Mouse (Mus musculus) midbrain, postnatal 0 days (tissue): Measurements from ENCODE around the gene Hyal1. TPM values are rescaled to one million over a fixed set of nuclear protein-coding genes. Genes with fewer than 3 reads are reported as not detected.

ENCODE experiments used
- ATAC-seq: fragments of 200-750 bp; cut with Nextera tagmentation; 2 replicates; pipeline ENCODE4 v1.8.0; 2017; ENCODE audit warnings: moderate number of reproducible peaks, mild to moderate bottlenecking, moderate TSS enrichment, moderate library complexity; ENCODE audit not compliant: low FRiP score
- DNase-seq: peaks from one replicate; pipeline ENCODE4 v3.0.0-alpha.2; 2015; ENCODE audit warnings: low spot score
- H3K27ac ChIP-seq: fragments of 300-500 bp; sonication (generic); 2 replicates; pipeline ENCODE4 v1.5.1; 2014; ENCODE audit warnings: low read depth, mild to moderate bottlenecking, low read length, mixed read lengths
- H3K27me3 ChIP-seq: fragments of 300-500 bp; sonication (generic); 2 replicates; pipeline ENCODE4 v1.6.1; 2014; ENCODE audit warnings: low read length, control low read depth, mixed read lengths; ENCODE audit not compliant: insufficient read depth
- H3K36me3 ChIP-seq: fragments of 300-500 bp; sonication (generic); 2 replicates; pipeline ENCODE4 v1.6.1; 2014; ENCODE audit warnings: low read length, control low read depth, mixed read lengths; ENCODE audit not compliant: insufficient read depth
- H3K4me1 ChIP-seq: fragments of 300-500 bp; sonication (generic); 2 replicates; pipeline ENCODE4 v1.6.1; 2014; ENCODE audit warnings: mild to moderate bottlenecking, control low read depth, antibody characterized with exemption, low read length, mixed read lengths; ENCODE audit not compliant: insufficient read depth
- H3K4me2 ChIP-seq: fragments of 300-500 bp; sonication (generic); 2 replicates; pipeline ENCODE4 v1.6.1; 2014; ENCODE audit warnings: low read depth, mild to moderate bottlenecking, low read length, mixed read lengths; ENCODE audit not compliant: poor library complexity, severe bottlenecking
- H3K4me3 ChIP-seq: fragments of 300-500 bp; sonication (generic); 2 replicates; pipeline ENCODE4 v1.5.1; 2014; ENCODE audit warnings: low read depth, mild to moderate bottlenecking, low read length, moderate library complexity
- H3K9ac ChIP-seq: fragments of 300-500 bp; sonication (generic); replicated peaks from 2 replicates; pipeline ENCODE4 v1.6.1; 2014; ENCODE audit warnings: mild to moderate bottlenecking, low read length, moderate library complexity, mixed read lengths; ENCODE audit not compliant: poor library complexity, severe bottlenecking
- H3K9me3 ChIP-seq: fragments of 300-500 bp; sonication (generic); 2 replicates; pipeline ENCODE4 v1.6.1; 2016; ENCODE audit warnings: low read length, control low read depth
- CTCF ChIP-seq: IDR thresholded peaks from 2 replicates; pipeline ENCODE4 v1.5.1; 2016; ENCODE audit warnings: antibody characterized with exemption, mild to moderate bottlenecking
- WGBS: fragments of 180-500 bp; shearing (Covaris S2); extraction: QIAGEN DNeasy Blood & Tissue Kit; methylation state at CpG from one replicate; pipeline ENCODE4 v1.1.7; 2014; 5-methylcytosine and 5-hydroxymethylcytosine counted together
- polyA plus RNA-seq: library from polyadenylated mRNA; unstranded; fragments of >200 nt; fragmentation: Nextera tagmentation; extraction: Ambion mirVana; gene quantifications from 2 replicates; pipeline ENCODE4 v1.2.1, GENCODE M21; 2015
- total RNA-seq: library from RNA; depleted of rRNA; stranded (reverse); fragments of >200 nt; gene quantifications from 2 replicates; pipeline ENCODE4 v1.2.3, GENCODE M21; 2014; rRNA removed

The Hyal1 gene
- total RNA-seq (2.4 and 3.5 TPM in 2 replicates), polyA plus RNA-seq (2.5 and 2.9 TPM in 2 replicates)

GRCm38 (mm10) chr9:107576357-107577107 is at the start of gene Hyal1:
Gene Hyal1 (plus strand): TSS chr9:107576927.
- Histone ChIP-seq H3K27ac (peak within 1 kb of the TSS; percentile 13), H3K9ac (no peak within 1 kb of the TSS), H3K4me3 (no peak within 1 kb of the TSS; the same call in 1 of the 2 replicates), H3K4me2 (peak within 1 kb of the TSS; percentile 29), H3K36me3 (peaks cover 7% of the 10 kb centered on the region), H3K4me1 (0 out of 2 replicates have a peak, but pooled peaks cover 7% of the 10 kb centered on the region), H3K27me3 (no peaks in the 10 kb centered on the region), H3K9me3 (no peaks in the 10 kb centered on the region)
- peak; percentile 64 for ATAC-seq
- TF ChIP-seq CTCF: no peak
- DNase-seq: peak; percentile 79
- WGBS: 24% methylated on average over 16 of the region's 16 CpGs

GRCm38 (mm10) chr9:107533791-107534407 is 42.8 kb upstream of the Hyal1 start, which contains the start of gene Tmem115:
Gene Tmem115 (plus strand): TSS chr9:107533945.
- peak; percentile 46; the same call in 1 of the 2 replicates for TF ChIP-seq CTCF
- Histone ChIP-seq H3K9me3 (no peaks in the 10 kb centered on the region), H3K4me2 (peak within 1 kb of the TSS; percentile 98), H3K4me1 (peaks cover 14% of the 10 kb centered on the region), H3K27me3 (no peaks in the 10 kb centered on the region), H3K4me3 (peak within 1 kb of the TSS; percentile 90), H3K27ac (peak within 1 kb of the TSS; percentile 81), H3K36me3 (peaks cover 16% of the 10 kb centered on the region), H3K9ac (peak within 1 kb of the TSS; percentile 90)
- WGBS: under 1% methylated on average over 48 of the region's 48 CpGs
- peak; percentile 99 for DNase-seq
- peak; percentile 98 for ATAC-seq

GRCm38 (mm10) chr9:107534408-107535202 is 42.1 kb upstream of the Hyal1 start:
- Histone ChIP-seq H3K9me3 (no peaks in the 10 kb centered on the region), H3K27ac (peak overlapping the region; percentile 81), H3K4me3 (peak overlapping the region; percentile 90), H3K4me1 (peaks cover 14% of the 10 kb centered on the region), H3K36me3 (peaks cover 23% of the 10 kb centered on the region), H3K4me2 (peak overlapping the region; percentile 98), H3K9ac (peak overlapping the region; percentile 90), H3K27me3 (no peaks in the 10 kb centered on the region)
- no peak for TF ChIP-seq CTCF
- DNase-seq: no peak
- peak; percentile 8; the same call in 1 of the 2 replicates for ATAC-seq
- WGBS: under 1% methylated on average over 40 of the region's 40 CpGs

GRCm38 (mm10) chr9:107538231-107538630 is 38.5 kb upstream of the Hyal1 start:
- 90% methylated on average over 7 of the region's 7 CpGs for WGBS

GRCm38 (mm10) chr9:107538711-107539110 is 38.0 kb upstream of the Hyal1 start:
- no peak overlapping the region for H3K27ac ChIP-seq
- no peaks in the 10 kb centered on the region for H3K9me3 ChIP-seq
- DNase-seq (no peak), ATAC-seq (no peak)
- no peak overlapping the region for H3K4me2 ChIP-seq
- WGBS: 90% methylated on average over 3 of the region's 3 CpGs
- TF ChIP-seq CTCF: no peak
- no peaks in the 10 kb centered on the region for H3K27me3 ChIP-seq
- no peak overlapping the region for H3K9ac ChIP-seq
- no peak overlapping the region for H3K4me3 ChIP-seq
- H3K4me1 ChIP-seq: peaks cover 22% of the 10 kb centered on the region
- H3K36me3 ChIP-seq: peaks cover 28% of the 10 kb centered on the region

More at GRCm38 (mm10) chr9:107538231-107538630, 38.5 kb upstream of the Hyal1 start:
- Histone ChIP-seq H3K4me3 (no peak overlapping the region), H3K4me1 (peaks cover 22% of the 10 kb centered on the region), H3K9ac (no peak overlapping the region), H3K9me3 (no peaks in the 10 kb centered on the region), H3K27me3 (no peaks in the 10 kb centered on the region), H3K4me2 (no peak overlapping the region), H3K36me3 (peaks cover 28% of the 10 kb centered on the region), H3K27ac (no peak overlapping the region)
- no peak for DNase-seq
- ATAC-seq: no peak
- TF ChIP-seq CTCF: no peak
